Mouse (Mus musculus) ovary, adult 18-20 months (tissue): ENCODE results near the gene Mboat1.

ENCODE experiments used
- DNase-seq: peaks from one replicate; pipeline ENCODE4 v3.0.0; 2022; ENCODE audit warnings: low spot score, mixed read lengths

The Mboat1 gene

DNA sequence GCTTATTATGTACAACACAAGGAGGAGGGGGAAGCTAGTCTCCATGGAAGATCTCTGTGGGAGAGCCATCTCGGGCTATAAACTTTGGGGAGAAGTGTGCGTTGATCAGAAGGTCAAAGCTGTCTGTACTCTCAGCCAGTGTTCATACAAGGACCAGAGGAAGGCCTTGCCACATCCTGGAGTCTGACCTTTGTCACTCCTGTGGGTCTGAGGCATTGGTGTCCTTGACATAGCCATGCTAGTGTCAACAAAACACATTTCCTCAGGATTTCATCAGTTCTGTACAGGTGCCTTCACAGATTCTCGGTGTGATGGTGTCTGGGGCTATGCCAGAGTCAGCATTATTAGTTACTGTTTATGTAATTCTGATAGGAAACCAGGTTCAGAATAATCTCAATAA, 115.1 kb downstream of the Mboat1 start:
- DNase-seq: no peak

DNA sequence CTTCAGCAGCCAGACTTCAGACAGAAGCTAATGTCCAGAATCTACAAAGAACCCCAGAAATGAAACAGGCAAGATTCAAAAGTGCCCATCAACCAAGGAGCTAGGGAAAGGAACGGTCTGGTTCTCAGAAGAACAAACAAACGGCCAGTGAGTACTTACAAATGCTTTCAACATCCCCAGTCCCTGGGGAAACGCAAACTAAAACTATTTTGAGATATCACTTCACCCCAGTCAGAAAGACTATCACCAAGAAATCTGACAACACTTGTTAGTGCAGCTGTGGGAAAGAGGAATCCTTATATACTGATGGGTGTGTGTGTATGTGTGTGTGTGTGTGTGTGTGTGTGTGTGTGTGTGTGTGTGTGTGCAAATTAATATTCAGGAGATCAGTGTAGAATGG, 116.4 kb downstream of the Mboat1 start:
- DNase-seq: no peak

DNA sequence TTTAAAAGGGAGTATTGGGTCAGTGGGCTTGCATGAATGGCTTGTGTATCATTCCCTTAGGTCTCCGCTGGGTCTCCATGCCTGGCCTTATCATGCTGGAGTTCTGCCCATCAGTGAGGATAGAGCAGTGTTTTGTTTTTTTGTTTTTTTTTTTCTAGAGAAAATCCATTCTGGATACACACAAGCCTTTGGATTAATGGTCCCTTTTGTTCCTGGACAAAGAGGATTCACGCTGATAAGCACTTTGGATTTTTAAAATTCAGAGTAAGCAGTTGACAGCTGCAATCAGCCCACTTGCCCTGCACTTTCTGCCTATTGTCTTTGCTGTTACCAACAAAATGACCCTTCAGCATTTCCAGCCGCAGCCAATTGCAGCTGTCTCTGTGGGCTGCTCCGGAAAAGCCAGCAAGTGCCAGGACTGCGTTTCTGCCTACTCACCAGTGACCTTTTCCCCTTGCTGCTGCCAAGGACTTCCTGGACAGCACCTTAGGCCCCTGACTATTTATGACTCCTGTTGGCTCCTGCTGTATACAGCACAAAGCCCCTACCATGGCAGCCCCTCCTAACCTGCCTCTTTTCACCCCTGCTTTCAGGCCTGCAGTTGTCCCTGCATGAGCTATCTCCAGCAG, 117.5 kb downstream of the Mboat1 start:
- no peak for DNase-seq

DNA sequence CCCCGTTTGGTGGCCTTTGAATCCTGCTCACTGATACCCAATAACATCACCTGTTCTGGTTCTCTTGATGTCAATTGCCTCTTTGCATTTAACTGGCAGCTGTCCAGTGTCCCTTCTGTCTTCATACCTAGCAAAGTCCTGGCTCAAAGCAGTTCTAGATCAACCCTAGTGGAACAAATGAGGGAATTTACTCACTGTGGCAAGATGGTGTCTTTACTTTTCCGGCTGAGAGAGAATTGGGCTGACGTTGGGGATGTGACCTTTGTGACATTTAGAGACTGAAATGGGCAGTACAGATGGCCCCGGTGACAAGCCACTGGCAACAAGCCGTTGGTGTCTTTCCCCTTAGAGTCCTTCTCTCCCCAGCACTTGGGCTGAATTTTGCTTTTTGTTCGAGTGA, 118.1 kb downstream of the Mboat1 start:
- DNase-seq: no peak

DNA sequence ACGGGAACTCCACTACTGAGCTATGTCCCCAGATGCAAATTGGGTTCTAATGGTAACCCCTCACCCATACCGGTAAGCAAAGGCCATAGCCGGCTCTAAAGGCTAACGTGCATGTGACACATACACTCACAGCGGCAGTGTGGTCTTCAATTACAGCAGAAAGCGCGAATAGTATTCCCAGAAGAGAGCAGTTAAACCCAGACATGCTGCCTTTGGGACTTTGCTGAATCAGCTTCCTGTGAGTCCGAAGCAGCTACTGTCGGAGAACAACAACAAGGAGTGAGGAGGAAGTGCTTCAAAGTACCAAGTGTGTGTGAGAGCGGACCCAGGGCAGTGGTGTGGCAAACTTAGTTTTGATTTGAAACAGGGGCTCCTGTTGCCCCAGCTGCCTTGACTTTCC, 122.5 kb downstream of the Mboat1 start:
- no peak for DNase-seq

DNA sequence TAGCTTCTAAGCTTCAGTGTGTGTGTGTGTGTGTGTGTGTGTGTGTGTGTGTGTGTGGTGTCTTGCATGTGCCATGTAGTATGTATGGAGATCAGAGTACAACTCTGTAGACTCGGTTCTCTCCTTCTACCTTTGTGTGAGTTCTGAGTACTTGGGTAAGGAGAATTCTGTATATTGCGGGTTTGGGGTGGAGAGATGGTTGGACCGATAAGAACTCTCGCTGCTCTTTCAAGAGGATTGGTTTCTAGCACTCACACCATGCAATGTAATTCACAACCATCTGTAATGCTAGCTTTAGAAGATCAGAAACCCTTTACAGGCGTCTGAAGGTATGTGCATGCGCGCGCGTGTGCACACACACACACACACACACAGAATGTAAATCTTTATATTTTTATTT, 123.0 kb downstream of the Mboat1 start:
- DNase-seq: no peak

DNA sequence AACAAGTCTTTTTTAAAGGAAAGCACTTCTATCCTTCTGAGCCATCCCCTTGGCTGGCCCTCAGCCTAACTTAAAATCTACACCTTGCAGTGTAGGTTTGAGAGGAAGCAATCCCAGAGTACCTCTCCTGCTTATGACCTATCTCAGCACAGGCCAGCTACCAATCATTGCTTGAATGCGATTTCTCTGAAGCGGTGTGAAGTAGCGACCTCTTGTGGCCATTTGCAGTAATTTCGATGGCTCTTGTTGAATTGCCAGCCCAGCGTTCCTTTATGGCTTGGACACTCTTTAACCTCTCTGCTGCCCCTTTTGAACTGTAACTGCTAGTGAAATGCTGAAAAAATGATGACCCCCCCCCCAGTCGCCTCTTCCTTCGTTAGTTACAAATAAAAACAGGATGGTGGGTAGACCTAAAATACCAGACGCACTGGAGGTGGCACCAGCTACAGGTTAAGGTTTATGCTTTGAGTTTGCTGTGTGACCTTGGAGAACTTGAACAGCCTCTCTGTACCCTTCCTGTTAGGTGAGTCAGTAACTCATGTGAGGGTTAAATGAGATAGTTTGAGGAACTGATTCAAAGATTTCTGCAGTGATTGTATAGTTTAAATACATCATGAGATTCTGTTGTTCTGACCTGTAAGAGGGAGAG, 123.7 kb downstream of the Mboat1 start:
- peak; percentile 19 for DNase-seq

DNA sequence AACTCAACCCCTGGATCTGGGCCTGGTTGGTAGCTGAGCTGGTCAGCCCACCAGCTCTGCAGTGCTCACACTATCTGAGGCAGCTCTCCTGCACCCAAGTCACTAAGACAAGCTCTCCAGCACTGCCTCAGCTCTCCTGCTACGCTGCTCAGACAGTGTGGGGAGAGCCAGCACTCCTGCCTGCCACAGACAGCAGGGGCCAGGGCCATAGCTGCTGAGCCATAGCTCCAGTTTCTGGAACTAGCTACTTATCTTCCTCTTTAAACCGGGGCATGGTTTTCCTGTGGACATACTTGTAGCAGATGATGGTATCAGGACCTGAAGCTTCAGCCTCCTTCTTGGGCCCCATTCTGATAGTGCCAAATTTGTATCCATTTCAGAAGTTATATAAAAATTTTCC, 127.4 kb downstream of the Mboat1 start:
- no peak for DNase-seq

DNA sequence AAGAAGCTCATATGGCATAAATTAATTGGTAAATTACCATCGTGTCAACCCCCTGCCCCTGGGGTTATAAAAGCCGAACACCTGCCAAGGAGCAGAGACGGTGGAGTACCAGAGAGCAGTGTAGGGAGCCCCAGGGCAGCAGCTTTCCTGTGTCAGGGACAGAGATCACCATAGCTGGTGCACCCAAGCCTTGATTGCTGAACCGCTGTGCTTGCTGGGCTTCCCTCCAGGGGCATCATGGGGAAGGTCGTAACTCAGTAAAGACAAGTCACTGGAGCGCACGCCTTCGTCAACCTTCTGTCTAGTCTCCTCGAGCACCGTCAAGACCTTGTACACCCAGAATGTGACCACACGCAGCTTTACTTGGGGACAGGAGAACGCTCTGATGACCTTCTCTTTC, 128.0 kb downstream of the Mboat1 start:
- no peak for DNase-seq

DNA sequence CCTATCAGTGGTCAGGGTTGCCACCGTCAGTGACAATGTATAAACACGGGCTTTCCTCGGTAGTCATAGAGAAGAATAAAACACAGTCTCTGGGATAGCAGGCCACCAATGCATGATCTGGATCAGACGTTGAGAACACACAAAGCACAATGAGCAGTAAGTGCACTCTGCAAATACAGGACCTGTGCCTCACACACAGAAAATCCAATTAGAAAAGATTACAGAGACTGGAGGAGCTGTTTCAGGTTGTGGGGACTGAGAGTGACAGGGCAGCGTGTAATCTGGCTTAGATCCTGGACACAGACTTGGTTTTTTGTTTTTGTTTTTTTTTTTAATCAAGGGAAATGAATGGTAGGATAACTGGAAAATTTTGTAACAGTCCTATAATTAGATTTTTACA, 128.5 kb downstream of the Mboat1 start:
- DNase-seq: no peak

DNA sequence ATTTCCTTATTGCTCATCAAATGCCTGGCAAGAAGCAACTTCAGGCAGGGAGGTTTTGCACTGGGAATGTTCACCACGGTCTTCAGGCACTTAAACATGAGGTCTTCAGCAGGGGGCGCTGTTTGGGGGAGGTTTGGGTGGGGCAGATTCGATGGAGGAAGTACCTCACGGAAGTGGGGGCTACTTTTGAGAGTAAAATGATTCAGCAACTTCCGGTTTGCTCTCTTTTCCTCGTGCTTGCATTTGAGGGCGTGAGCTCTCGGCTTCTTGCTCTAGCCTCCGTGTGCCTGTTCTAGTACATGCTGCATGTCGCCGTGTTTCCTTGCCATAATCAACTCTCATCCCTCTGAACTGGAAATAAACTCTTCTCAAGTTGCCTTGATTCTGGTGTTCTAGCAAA, 129.7 kb downstream of the Mboat1 start:
- no peak for DNase-seq

DNA sequence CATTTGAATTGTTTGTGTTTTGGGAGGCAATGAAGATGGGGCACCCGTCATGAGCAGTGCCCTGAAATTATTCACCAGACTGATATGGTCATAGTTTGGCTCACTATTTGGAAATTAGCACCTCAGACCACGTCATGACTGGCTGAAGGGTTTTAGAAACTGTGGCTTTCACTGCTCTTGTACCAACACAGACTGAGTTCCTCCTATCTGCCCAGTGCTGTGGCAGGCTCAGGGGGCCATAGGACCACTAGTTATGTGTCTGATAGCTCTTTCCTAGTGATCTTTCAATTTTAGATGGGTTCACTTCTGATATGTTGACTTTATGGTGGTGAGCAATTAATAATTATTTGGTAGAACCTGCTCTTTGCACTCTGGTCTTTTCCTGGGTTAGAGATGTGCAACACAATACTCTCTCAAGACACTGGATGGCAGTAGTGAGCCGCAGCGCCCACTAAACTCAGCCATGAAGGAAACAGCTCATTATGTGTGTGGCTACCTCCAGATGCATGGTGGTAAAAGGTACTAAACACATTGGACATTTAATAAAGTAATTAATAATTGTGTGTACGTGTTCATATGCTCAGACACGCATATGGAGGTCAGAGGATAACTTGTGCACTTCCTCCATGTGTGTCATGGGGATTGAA, 135.9 kb downstream of the Mboat1 start:
- no peak for DNase-seq
